Mouse (Mus musculus) heart, embryonic 15.5 days (tissue): ENCODE measurements around the gene Pitpnc1. TPM values are rescaled to one million over a fixed set of nuclear protein-coding genes. Genes with fewer than 3 reads are reported as not detected.

Experiments used
- ATAC-seq: fragments of 200-750 bp; cut with Nextera tagmentation; replicated peaks from 2 replicates; pipeline ENCODE4 v1.8.0; 2017; ENCODE audit warnings: low read depth, moderate TSS enrichment; ENCODE audit not compliant: insufficient number of reproducible peaks, insufficient read depth, low FRiP score
- H3K27ac ChIP-seq: fragments of 300-500 bp; sonication (generic); 2 replicates; pipeline ENCODE4 v1.5.1; 2015; ENCODE audit warnings: mild to moderate bottlenecking, inconsistent platforms
- H3K27me3 ChIP-seq: fragments of 300-500 bp; sonication (generic); 2 replicates; pipeline ENCODE4 v1.6.1; 2015; ENCODE audit warnings: inconsistent platforms
- H3K36me3 ChIP-seq: fragments of 300-500 bp; sonication (generic); 2 replicates; pipeline ENCODE4 v1.6.1; 2015; ENCODE audit warnings: mild to moderate bottlenecking, inconsistent platforms
- H3K4me1 ChIP-seq: fragments of 300-500 bp; sonication (generic); replicated peaks from 2 replicates; pipeline ENCODE4 v1.6.1; 2015; ENCODE audit warnings: inconsistent platforms
- H3K4me2 ChIP-seq: fragments of 300-500 bp; sonication (generic); 2 replicates; pipeline ENCODE4 v1.6.1; 2015; ENCODE audit warnings: inconsistent platforms, mild to moderate bottlenecking, moderate library complexity
- H3K4me3 ChIP-seq: fragments of 300-500 bp; sonication (generic); 2 replicates; pipeline ENCODE4 v1.5.1; 2015; ENCODE audit warnings: mild to moderate bottlenecking, inconsistent platforms
- H3K9ac ChIP-seq: fragments of 300-500 bp; sonication (generic); 2 replicates; pipeline ENCODE4 v1.6.1; 2015; ENCODE audit warnings: mild to moderate bottlenecking, inconsistent platforms
- H3K9me3 ChIP-seq: fragments of 300-500 bp; sonication (generic); replicated peaks from 2 replicates; pipeline ENCODE4 v1.6.1; 2016; ENCODE audit warnings: inconsistent platforms
- WGBS: fragments of 180-500 bp; shearing (Covaris S2); methylation state at CpG from one replicate; pipeline ENCODE4 v1.1.7; 2015; ENCODE audit warnings: mixed read lengths; 5-methylcytosine and 5-hydroxymethylcytosine counted together
- polyA plus RNA-seq: library from polyadenylated mRNA; unstranded; fragments of >200 nt; fragmentation: Nextera tagmentation; extraction: Ambion mirVana; gene quantifications from 2 replicates; pipeline ENCODE4 v1.2.1, GENCODE M21; 2015

Pitpnc1 gene
- polyA plus RNA-seq, 1 experiment from 2014 or later, result 18.0 TPM

GRCm38 (mm10) chr11:107264889-107265615 lies 205.4 kb downstream of the Pitpnc1 start:
- Histone ChIP-seq H3K4me2 (no peak overlapping the region), H3K9me3 (no peaks in the 10 kb centered on the region), H3K36me3 (no peaks in the 10 kb centered on the region), H3K4me3 (no peak overlapping the region), H3K9ac (no peak overlapping the region), H3K27ac (0 out of 2 replicates have a peak overlapping the region, but pooled peaks have one; percentile 21), H3K27me3 (no peaks in the 10 kb centered on the region), H3K4me1 (peaks cover 7% of the 10 kb centered on the region; the same call in 1 of the 2 replicates)
- no peak for ATAC-seq
- WGBS, result 57% methylated on average over 20 of the region's 20 CpGs

GRCm38 (mm10) chr11:107263838-107264237 lies 206.7 kb downstream of the Pitpnc1 start:
- H3K4me1 ChIP-seq, result peaks cover 7% of the 10 kb centered on the region; the same call in 1 of the 2 replicates
- H3K27ac ChIP-seq, result no peak overlapping the region
- 79% methylated on average over 9 of the region's 9 CpGs for WGBS
- no peak overlapping the region for H3K4me3 ChIP-seq
- H3K9me3 ChIP-seq, result no peaks in the 10 kb centered on the region
- H3K9ac ChIP-seq, result no peak overlapping the region
- H3K27me3 ChIP-seq, result no peaks in the 10 kb centered on the region
- no peak overlapping the region for H3K4me2 ChIP-seq
- H3K36me3 ChIP-seq, result no peaks in the 10 kb centered on the region
- no peak for ATAC-seq

- Histone ChIP-seq H3K27me3 (no peaks in the 10 kb centered on the region), H3K4me3 (no peak overlapping the region), H3K9ac (no peak overlapping the region), H3K4me1 (peaks cover 8% of the 10 kb centered on the region; the same call in 1 of the 2 replicates), H3K36me3 (no peaks in the 10 kb centered on the region), H3K9me3 (no peaks in the 10 kb centered on the region), H3K4me2 (no peak overlapping the region), H3K27ac (no peak overlapping the region)
- no peak for ATAC-seq
- WGBS, result 80% methylated on average over 7 of the region's 7 CpGs
Measured at GRCm38 (mm10) chr11:107259428-107259827, 211.1 kb downstream of the Pitpnc1 start.

- 50% methylated on average over 11 of the region's 11 CpGs for WGBS
- Histone ChIP-seq H3K4me3 (no peak overlapping the region), H3K27ac (peak overlapping the region; percentile 51), H3K36me3 (peaks cover 9% of the 10 kb centered on the region; the same call in 1 of the 2 replicates), H3K4me1 (0 out of 2 replicates have a peak, but pooled peaks cover 4% of the 10 kb centered on the region), H3K9me3 (no peaks in the 10 kb centered on the region), H3K9ac (no peak overlapping the region), H3K27me3 (no peaks in the 10 kb centered on the region), H3K4me2 (no peak overlapping the region)
- ATAC-seq, result peak; percentile 88
Measured at GRCm38 (mm10) chr11:107255185-107255584, 215.3 kb downstream of the Pitpnc1 start.

- ATAC-seq, result no peak
- H3K36me3 ChIP-seq, result peaks cover 9% of the 10 kb centered on the region; the same call in 1 of the 2 replicates
- 83% methylated on average over 7 of the region's 7 CpGs for WGBS
Measured at GRCm38 (mm10) chr11:107254181-107254580, 216.3 kb downstream of the Pitpnc1 start.

GRCm38 (mm10) chr11:107252026-107252425 lies 218.5 kb downstream of the Pitpnc1 start:
- no peak for ATAC-seq
- H3K9ac ChIP-seq, result no peak overlapping the region
- WGBS, result 86% methylated on average over 10 of the region's 10 CpGs
- H3K4me1 ChIP-seq, result peaks cover 18% of the 10 kb centered on the region
- H3K4me2 ChIP-seq, result no peak overlapping the region
- H3K9me3 ChIP-seq, result no peaks in the 10 kb centered on the region
- no peak overlapping the region for H3K4me3 ChIP-seq
- peaks cover 9% of the 10 kb centered on the region; the same call in 1 of the 2 replicates for H3K36me3 ChIP-seq
- H3K27me3 ChIP-seq, result no peaks in the 10 kb centered on the region
- H3K27ac ChIP-seq, result no peak overlapping the region

More at GRCm38 (mm10) chr11:107254181-107254580, 216.3 kb downstream of the Pitpnc1 start:
- Histone ChIP-seq H3K9ac (no peak overlapping the region), H3K4me3 (no peak overlapping the region), H3K9me3 (no peaks in the 10 kb centered on the region), H3K27ac (no peak overlapping the region), H3K4me2 (no peak overlapping the region), H3K27me3 (no peaks in the 10 kb centered on the region), H3K4me1 (peaks cover 8% of the 10 kb centered on the region)

- no peak overlapping the region for H3K4me3 ChIP-seq
- no peak overlapping the region for H3K9ac ChIP-seq
- no peak overlapping the region for H3K4me2 ChIP-seq
- no peaks in the 10 kb centered on the region for H3K27me3 ChIP-seq
- peaks cover 9% of the 10 kb centered on the region; the same call in 1 of the 2 replicates for H3K36me3 ChIP-seq
- no peak overlapping the region for H3K27ac ChIP-seq
- H3K4me1 ChIP-seq, result peaks cover 18% of the 10 kb centered on the region
- ATAC-seq, result no peak
- WGBS, result 84% methylated on average over 7 of the region's 7 CpGs
- no peaks in the 10 kb centered on the region for H3K9me3 ChIP-seq
Measured at GRCm38 (mm10) chr11:107251460-107251859, 219.0 kb downstream of the Pitpnc1 start.

GRCm38 (mm10) chr11:107250882-107251281 lies 219.6 kb downstream of the Pitpnc1 start:
- peaks cover 18% of the 10 kb centered on the region for H3K4me1 ChIP-seq
- no peak overlapping the region for H3K27ac ChIP-seq
- ATAC-seq, result no peak
- 84% methylated on average over 8 of the region's 8 CpGs for WGBS
- H3K9me3 ChIP-seq, result no peaks in the 10 kb centered on the region
- no peak overlapping the region for H3K9ac ChIP-seq
- H3K27me3 ChIP-seq, result no peaks in the 10 kb centered on the region
- H3K4me2 ChIP-seq, result no peak overlapping the region
- H3K36me3 ChIP-seq, result peaks cover 9% of the 10 kb centered on the region; the same call in 1 of the 2 replicates
- no peak overlapping the region for H3K4me3 ChIP-seq

GRCm38 (mm10) chr11:107248753-107249152 lies 221.7 kb downstream of the Pitpnc1 start:
- Histone ChIP-seq H3K4me3 (no peak overlapping the region), H3K9ac (peak overlapping the region; percentile 13; the same call in 1 of the 2 replicates), H3K27me3 (no peaks in the 10 kb centered on the region), H3K9me3 (no peaks in the 10 kb centered on the region), H3K4me2 (no peak overlapping the region), H3K4me1 (peaks cover 15% of the 10 kb centered on the region), H3K36me3 (peaks cover 9% of the 10 kb centered on the region; the same call in 1 of the 2 replicates), H3K27ac (peak overlapping the region; percentile 73)
- 52% methylated on average over 7 of the region's 7 CpGs for WGBS
- ATAC-seq, result peak; percentile 83

- no peak overlapping the region for H3K9ac ChIP-seq
- no peak for ATAC-seq
- no peak overlapping the region for H3K4me2 ChIP-seq
- 81% methylated on average over 7 of the region's 7 CpGs for whole genome bisulfite sequencing
- H3K27ac ChIP-seq, result no peak overlapping the region
- H3K4me1 ChIP-seq, result peaks cover 15% of the 10 kb centered on the region
- no peaks in the 10 kb centered on the region for H3K36me3 ChIP-seq
- no peak overlapping the region for H3K4me3 ChIP-seq
- H3K27me3 ChIP-seq, result no peaks in the 10 kb centered on the region
- H3K9me3 ChIP-seq, result no peaks in the 10 kb centered on the region
Measured at GRCm38 (mm10) chr11:107245657-107246056, 224.8 kb downstream of the Pitpnc1 start.

GRCm38 (mm10) chr11:107243126-107243525 lies 227.4 kb downstream of the Pitpnc1 start:
- 80% methylated on average over 6 of the region's 6 CpGs for WGBS
- Histone ChIP-seq H3K27me3 (no peaks in the 10 kb centered on the region), H3K4me2 (no peak overlapping the region), H3K4me3 (no peak overlapping the region), H3K4me1 (no peaks in the 10 kb centered on the region; the same call in 1 of the 2 replicates), H3K36me3 (no peaks in the 10 kb centered on the region), H3K9me3 (no peaks in the 10 kb centered on the region), H3K27ac (no peak overlapping the region), H3K9ac (no peak overlapping the region)
- no peak for ATAC-seq
